Mouse (Mus musculus): ENCODE measurements around the gene Rpf1.

The Rpf1 gene

DNA sequence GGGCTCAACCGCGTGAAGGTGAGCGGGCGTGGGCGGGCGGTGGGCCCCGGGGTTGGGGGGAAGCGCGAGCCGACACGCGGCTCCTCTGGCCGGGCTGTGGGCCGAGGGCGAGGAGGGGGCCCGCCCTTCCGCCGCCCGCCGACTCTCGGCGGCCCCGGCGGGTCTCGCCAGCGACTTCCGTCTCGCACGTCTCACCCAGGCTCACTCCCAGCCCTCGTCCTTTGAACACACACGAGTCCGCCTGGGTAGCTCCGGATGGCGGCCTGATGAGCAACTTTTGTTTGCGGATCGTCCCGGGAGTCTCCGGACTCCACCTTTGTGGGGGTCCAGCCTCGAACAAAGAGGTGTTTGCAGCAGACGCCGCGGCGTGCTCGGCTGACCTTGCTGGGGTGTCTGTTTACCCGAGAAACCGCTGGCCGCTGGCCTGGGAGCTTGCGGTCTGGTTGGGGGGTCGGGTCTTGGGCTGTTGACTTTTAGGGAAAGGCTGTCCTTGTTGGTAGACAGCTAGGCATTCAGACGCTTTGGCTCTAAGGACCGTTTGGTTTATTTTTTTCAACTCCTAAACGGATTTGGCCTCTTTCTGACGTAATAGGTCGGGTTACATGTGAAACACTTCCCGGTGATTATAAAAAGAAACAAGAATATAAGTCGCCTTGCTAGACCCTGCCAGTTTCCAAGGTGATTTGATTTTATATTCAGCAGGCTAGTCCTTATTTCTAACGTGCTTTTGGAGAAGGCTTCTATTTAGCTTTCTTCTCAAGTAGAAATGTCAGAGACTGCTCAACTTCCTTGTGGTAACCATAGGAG lies 21.0 kb downstream of the Rpf1 start:
- peak; percentile 77 for DNase-seq

DNA sequence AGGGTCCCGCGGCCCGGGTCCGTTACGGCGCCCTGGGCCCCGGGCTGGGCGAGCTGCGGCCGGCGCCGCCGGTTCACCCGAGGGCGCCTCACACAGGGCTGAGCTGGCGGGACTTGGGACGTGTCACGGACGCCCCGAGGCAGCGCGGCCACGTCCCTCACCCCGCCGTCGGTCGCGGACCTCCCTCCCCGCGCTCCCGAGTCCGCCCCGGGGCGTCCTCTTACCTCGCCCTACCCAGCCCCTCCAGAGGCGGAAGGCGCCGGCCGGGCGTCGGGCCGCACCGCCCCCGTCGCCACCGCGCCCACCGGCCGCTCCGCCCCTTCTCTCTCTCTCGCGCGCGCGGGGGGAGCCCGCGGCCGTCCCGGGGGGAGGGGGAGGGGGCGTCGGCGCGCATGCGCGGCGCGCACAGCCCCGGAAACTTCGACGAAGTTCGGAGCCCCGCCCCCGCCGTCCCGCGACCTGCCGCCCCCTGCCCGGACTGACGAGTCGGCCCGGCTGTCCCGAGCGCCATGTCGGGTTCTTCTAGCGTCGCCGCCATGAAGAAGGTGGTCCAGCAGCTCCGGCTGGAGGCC lies 21.7 kb downstream of the Rpf1 start, which contains the start of the genes Spata1 and Gng5:
Spata1 (minus strand) TSS at position 323 of the 572 bp plus-strand sequence.
Gng5 (plus strand) TSS at position 377 of the 572 bp plus-strand sequence.
- peak; percentile 93 for DNase-seq

DNA sequence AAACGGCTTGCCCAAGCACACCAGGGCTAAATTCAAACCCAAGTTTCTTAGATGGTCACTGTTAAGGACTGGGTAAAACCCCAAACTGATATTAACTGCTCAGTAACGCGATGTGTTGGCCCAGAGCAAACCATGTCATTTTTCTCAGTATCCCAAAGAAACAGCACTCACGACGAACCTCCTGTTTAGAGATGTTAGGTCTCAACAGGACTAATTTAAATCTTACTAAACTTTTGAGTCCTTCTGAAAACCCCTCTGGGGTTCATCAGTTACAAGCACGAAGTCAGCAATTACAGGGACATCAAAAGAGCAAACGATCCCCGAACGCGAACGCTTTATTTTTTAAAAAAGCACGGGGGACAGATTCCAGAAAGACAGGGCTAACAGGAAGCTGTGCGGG lies 22.2 kb downstream of the Rpf1 start:
- DNase-seq, result no peak

DNA sequence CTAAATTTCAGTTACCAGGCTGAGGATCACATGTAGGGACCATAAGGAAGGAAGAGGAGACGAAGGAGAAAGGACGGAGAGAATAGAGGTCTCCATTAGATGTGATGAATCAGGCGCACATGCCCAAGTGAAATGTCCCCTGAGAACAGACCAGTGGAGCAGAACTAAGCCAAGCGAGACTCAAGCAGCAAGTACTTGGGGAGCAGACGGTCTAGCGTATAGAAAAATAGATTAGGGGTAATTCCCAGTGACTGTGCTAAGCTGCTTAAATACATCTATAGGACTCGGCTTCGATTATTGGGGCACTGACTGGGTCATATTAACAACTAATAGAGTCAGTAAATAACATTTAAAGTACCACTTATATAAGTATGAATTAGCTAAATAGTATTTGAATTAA lies 26.3 kb downstream of the Rpf1 start:
- DNase-seq, result peak; percentile 62

DNA sequence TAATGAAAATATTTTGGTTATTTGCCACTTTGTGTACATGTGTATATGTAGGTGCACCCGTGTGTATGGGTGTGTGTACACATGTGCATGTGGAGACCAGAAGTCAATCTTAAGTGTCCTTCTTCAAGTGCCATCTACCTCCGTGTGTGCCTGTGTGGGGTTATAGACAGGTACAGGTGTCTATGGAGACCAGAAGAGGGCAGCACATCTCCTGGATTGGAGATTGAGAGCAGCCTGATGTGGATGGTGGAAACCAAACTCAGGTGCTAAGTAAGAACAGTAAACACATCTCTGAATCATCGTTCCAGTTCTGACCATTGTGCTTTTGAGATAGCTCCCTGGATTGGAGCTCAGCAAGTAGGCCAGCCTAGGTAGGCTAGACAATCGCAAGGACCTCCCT lies 34.8 kb downstream of the Rpf1 start:
- DNase-seq, result no peak

DNA sequence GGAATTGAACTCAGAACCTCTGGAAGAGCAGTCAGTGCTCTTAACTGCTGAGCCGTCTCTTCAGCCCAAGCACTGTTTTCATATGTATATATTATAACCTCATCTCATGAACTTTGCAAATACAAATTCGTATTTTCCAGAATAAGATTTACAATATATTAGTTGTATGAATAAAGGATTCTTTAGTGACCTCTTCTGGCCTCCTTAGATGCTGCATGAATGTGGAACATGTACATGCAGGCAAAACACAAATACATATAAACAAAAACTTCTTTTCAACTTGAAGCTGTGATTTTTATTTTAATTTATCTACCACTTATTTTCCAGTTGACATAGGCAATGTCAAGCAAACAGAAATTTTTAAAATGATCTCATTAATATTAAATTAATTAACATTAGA lies 39.2 kb downstream of the Rpf1 start:
- DNase-seq, result no peak

DNA sequence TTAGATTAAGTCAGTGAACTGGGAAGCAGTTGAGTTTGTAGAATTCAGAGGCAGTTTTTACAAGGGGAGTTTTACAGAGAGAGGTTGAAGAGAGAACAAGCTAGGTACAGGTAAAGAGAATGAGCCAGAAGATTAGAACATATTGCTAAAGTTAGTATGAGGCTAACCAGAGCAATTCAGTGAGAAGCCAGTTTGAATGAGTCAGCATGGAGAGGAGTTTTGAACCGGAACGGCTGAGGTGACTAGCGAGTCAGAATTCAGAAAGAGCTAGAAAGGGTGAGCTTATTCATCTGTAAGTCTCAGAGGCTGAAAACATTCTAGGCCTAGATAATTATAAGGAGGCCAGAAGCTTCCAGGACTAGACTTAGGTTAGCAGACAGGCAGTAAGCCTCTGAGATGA lies 46.8 kb downstream of the Rpf1 start:
- no peak for DNase-seq

DNA sequence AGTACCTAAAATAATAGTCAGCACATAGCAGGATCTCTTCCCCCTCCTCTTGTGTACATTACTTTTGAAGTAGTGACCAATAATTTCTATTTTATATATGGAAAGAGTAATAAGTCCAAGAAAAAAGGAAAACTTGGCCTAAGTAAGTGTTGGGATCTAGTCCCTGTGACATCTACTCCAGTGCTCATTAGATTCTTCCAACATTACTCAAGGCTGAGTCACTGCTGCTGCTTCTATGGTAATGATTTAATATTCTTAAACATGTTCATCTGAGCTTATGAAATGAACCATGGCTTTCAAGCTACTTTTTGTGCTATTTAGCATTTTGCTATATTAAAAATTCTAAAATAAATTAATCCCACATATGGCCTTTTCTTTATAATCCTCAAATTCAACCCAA lies 47.5 kb downstream of the Rpf1 start:
- DNase-seq, result no peak

DNA sequence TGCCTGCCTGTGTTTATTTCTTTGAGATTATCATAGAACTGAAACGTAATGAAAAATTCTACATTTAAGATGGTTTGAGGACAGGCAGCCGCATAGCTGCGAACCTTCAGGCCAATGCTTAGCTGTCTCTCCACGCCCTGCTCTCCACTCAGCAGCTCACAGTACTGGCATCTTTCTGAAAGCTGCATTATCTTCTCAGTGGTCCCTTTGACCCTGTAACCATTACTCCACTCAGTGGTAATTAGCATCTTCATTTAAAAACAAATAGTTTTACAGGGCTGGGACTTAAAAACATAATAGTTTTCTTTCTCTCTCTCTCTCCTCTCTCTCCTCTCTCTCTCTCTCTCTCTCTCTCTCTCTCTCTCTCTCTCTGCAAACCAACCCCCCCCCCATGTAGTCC lies 48.6 kb downstream of the Rpf1 start:
- no peak for DNase-seq

DNA sequence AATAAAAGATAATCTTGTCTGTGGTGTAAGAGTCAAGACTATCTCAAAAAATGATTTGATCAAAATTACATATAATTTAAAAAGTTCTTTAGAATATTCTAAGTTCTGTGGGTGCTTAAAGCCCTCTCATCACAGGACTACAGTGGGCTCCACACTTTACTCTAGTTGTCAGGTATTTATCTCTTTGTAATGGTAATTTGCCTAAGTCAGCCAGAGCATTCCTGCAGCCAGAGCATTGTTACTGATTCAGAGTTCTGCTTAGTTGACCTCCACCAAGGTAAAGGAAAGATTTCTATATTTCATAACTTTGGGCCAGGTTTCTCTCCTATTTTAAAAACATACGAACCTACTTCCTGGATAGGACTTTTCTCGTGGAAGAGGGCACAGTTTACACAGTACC lies 52.0 kb downstream of the Rpf1 start:
- DNase-seq, result no peak

DNA sequence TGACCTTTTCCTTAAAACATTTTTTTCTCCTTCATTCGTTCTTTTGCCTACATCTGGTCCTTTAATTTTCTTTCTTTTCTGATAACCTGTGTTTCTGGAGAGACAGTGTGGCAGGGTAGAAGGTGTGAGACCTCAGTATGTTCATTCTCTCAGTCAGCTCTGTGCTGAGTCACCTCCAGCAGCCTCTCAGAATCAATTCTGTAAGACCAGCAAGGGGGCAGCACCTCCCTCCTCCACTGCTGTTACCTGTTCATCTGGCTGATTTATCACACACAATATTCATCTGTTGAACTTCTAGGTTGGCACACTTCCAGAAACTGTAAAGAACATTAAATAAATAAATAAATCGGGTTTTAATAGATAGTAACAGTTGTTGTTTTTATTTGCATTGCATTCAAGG lies 58.3 kb downstream of the Rpf1 start:
- no peak for DNase-seq

Measured in retina, postnatal 1 day (tissue).